Mouse (Mus musculus): Measurements from ENCODE around the gene 1700030K09Rik.

GRCm38 (mm10) chr8:72422926-72423325 lies 20.8 kb upstream of the 1700030K09Rik start:
- TF ChIP-seq POLR2A (IDR thresholded peaks at IDR 0.05; ENCODE audit: borderline replicate concordance, control insufficient read depth, low read depth, low read length) (no peak), CTCF (IDR thresholded peaks at IDR 0.05; ENCODE audit: control insufficient read depth, insufficient read depth, low read length) (peak; percentile 19; the same call in 1 of the 2 replicates)
